ENCODE assay signal across 20 mouse cellular contexts in the genomic region with DNA sequence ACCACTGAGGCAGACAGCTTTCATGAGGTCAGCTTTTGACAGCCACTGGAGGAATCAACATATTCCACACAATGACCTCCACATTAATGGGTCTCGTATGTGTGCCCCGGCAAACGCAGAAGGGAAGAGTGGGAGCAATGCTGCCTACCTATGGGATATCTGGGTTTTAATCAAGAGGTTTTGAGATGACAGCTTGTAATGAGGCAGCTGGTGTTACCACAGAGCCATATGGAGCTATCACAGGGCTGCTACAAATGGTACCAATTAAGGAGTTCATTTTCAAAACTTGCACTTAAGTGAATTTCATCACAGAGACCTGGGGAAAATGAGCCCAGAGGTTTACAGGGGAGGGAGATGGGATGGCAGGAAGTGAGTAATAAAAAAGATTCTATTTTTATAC.
DNase-seq lines count a peak whose midpoint lies in the region; ATAC-seq lines count a peak whose summit lies in the region.
"Had no signal": no experiment of that assay in that cellular context is flagged by ENCODE, and none has a peak within 500 bp of the region (broad histone marks: within the 10 kb centered on the region; RNA-seq: fewer than 3 reads in every experiment).

No protein-coding gene starts in this region.

- peak; percentile 83 for ATAC-seq in forebrain, embryonic 15.5 days (replicated peaks)
- ATAC-seq in forebrain, embryonic 11.5 days (replicated peaks; ENCODE audit: low FRiP score) = no peak
- ATAC-seq in embryonic facial prominence, embryonic 14.5 days (ENCODE audit: low read depth) = peak; percentile 15; the same call in 1 of the 2 replicates
- ATAC-seq in midbrain, embryonic 13.5 days = no peak
- ATAC-seq: midbrain, embryonic 16.5 days had no signal

- H3K36me3 ChIP-seq in forebrain, embryonic 15.5 days = no peaks in the 10 kb centered on the region
- no peaks in the 10 kb centered on the region for H3K36me3 ChIP-seq in forebrain, embryonic 11.5 days (ENCODE audit: control insufficient read depth, insufficient read depth, low read length)
- no peaks in the 10 kb centered on the region for H3K36me3 ChIP-seq in embryonic facial prominence, embryonic 14.5 days (ENCODE audit: control insufficient read depth, insufficient read depth, low read length)
- 0 out of 2 replicates have a peak, but pooled peaks cover 3% of the 10 kb centered on the region for H3K36me3 ChIP-seq in midbrain, embryonic 13.5 days

- no peaks in the 10 kb centered on the region for H3K9me3 ChIP-seq in forebrain, embryonic 15.5 days
- H3K9me3 ChIP-seq in forebrain, embryonic 11.5 days (ENCODE audit: control insufficient read depth, low read length) = no peaks in the 10 kb centered on the region
- no peaks in the 10 kb centered on the region for H3K9me3 ChIP-seq in embryonic facial prominence, embryonic 14.5 days (ENCODE audit: control insufficient read depth, low read length)
- H3K9me3 ChIP-seq in midbrain, embryonic 13.5 days = no peaks in the 10 kb centered on the region
- H3K9me3 ChIP-seq: limb, embryonic 15.5 days; megakaryocyte, embryonic 14.5 days had no signal

- H3K4me1 ChIP-seq in forebrain, embryonic 15.5 days = no peaks in the 10 kb centered on the region
- H3K4me1 ChIP-seq in forebrain, embryonic 11.5 days (replicated peaks; ENCODE audit: control insufficient read depth, insufficient read depth, low read length) = no peaks in the 10 kb centered on the region
- no peaks in the 10 kb centered on the region for H3K4me1 ChIP-seq in embryonic facial prominence, embryonic 14.5 days (ENCODE audit: control insufficient read depth, insufficient read depth, low read length)
- H3K4me1 ChIP-seq in midbrain, embryonic 13.5 days (replicated peaks) = no peaks in the 10 kb centered on the region
- H3K4me1 ChIP-seq: limb, embryonic 15.5 days had no signal

- DNase-seq in forebrain, embryonic 11.5 days (ENCODE audit: low spot score) = no peak
- DNase-seq in 416B (ENCODE audit: low read depth) = peak; percentile 13
- no peak for DNase-seq in embryonic facial prominence, embryonic 14.5 days (ENCODE audit: low spot score)
- peak; percentile 52 to 57 for DNase-seq in layer of hippocampus, adult 8-10 months (ENCODE audit: low spot score in 2 of 2)
- no peak for DNase-seq in adipocyte (ENCODE audit: low spot score)
- no peak for DNase-seq in left cerebral cortex, adult 9 months (ENCODE audit: low spot score in 2 of 2)
- DNase-seq: cerebellum, adult 9-11 months; gastrocnemius, postnatal 25 days; kidney, adult 2 months; kidney, postnatal 36 days; lung, postnatal 14 days; right cerebral cortex, postnatal 14 days; thymus, postnatal 36 days had no signal

- no peak overlapping the region for H3K9ac ChIP-seq in forebrain, embryonic 15.5 days (replicated peaks)
- no peak overlapping the region for H3K9ac ChIP-seq in forebrain, embryonic 11.5 days (ENCODE audit: low read length)
- no peak overlapping the region for H3K9ac ChIP-seq in embryonic facial prominence, embryonic 14.5 days (ENCODE audit: low read depth, low read length)
- no peak overlapping the region for H3K9ac ChIP-seq in midbrain, embryonic 13.5 days (replicated peaks)
- H3K9ac ChIP-seq: limb, embryonic 15.5 days had no signal

- WGBS in forebrain, embryonic 15.5 days = 61% methylated on average over 3 of the region's 3 CpGs
- 83% methylated on average over 3 of the region's 3 CpGs for WGBS in forebrain, embryonic 11.5 days
- 48% methylated on average over 3 of the region's 3 CpGs for WGBS in embryonic facial prominence, embryonic 14.5 days
- 69% methylated on average over 3 of the region's 3 CpGs for WGBS in midbrain, embryonic 13.5 days

- H3K4me3 ChIP-seq in forebrain, embryonic 15.5 days = no peak overlapping the region
- no peak overlapping the region for H3K4me3 ChIP-seq in forebrain, embryonic 11.5 days (ENCODE audit: low read depth, low read length)
- H3K4me3 ChIP-seq in embryonic facial prominence, embryonic 14.5 days (ENCODE audit: low read depth, low read length) = no peak overlapping the region
- no peak overlapping the region for H3K4me3 ChIP-seq in midbrain, embryonic 13.5 days (replicated peaks)
- H3K4me3 ChIP-seq: erythroblast, embryonic 14.5 days; limb, embryonic 15.5 days; megakaryocyte, embryonic 14.5 days had no signal

- no peak overlapping the region for H3K4me2 ChIP-seq in forebrain, embryonic 15.5 days (replicated peaks)
- no peak overlapping the region for H3K4me2 ChIP-seq in forebrain, embryonic 11.5 days (ENCODE audit: low read depth, low read length, severe bottlenecking)
- H3K4me2 ChIP-seq in embryonic facial prominence, embryonic 14.5 days (ENCODE audit: low read depth, low read length) = no peak overlapping the region
- H3K4me2 ChIP-seq in midbrain, embryonic 13.5 days (replicated peaks) = no peak overlapping the region
- H3K4me2 ChIP-seq: limb, embryonic 15.5 days had no signal

- no peak overlapping the region for H3K27ac ChIP-seq in forebrain, embryonic 15.5 days (replicated peaks)
- no peak overlapping the region for H3K27ac ChIP-seq in forebrain, embryonic 11.5 days (ENCODE audit: low read depth, low read length)
- H3K27ac ChIP-seq in embryonic facial prominence, embryonic 14.5 days (replicated peaks; ENCODE audit: low read depth, low read length) = no peak overlapping the region
- no peak overlapping the region for H3K27ac ChIP-seq in midbrain, embryonic 13.5 days
- H3K27ac ChIP-seq: limb, embryonic 15.5 days; stomach, postnatal 0 days had no signal

- no peaks in the 10 kb centered on the region for H3K27me3 ChIP-seq in forebrain, embryonic 15.5 days
- no peaks in the 10 kb centered on the region for H3K27me3 ChIP-seq in forebrain, embryonic 11.5 days (ENCODE audit: control insufficient read depth, insufficient read depth, low read length)
- H3K27me3 ChIP-seq in embryonic facial prominence, embryonic 14.5 days (replicated peaks; ENCODE audit: control insufficient read depth, insufficient read depth, low read length) = no peaks in the 10 kb centered on the region
- no peaks in the 10 kb centered on the region for H3K27me3 ChIP-seq in midbrain, embryonic 13.5 days
- H3K27me3 ChIP-seq: limb, embryonic 15.5 days; megakaryocyte, embryonic 14.5 days had no signal

Comparison
In these comparisons a context has a peak if more than half of its experiments do, and no peak if none do; other contexts are left out.
1. ATAC-seq: peak in forebrain, embryonic 15.5 days (single experiment) and embryonic facial prominence, embryonic 14.5 days (single experiment); none in forebrain, embryonic 11.5 days (single experiment) and midbrain, embryonic 13.5 days (single experiment).
2. DNase-seq: peak in 416B (single experiment) and layer of hippocampus, adult 8-10 months (2 of 2); none in forebrain, embryonic 11.5 days (single experiment), embryonic facial prominence, embryonic 14.5 days (single experiment), adipocyte (single experiment) and left cerebral cortex, adult 9 months (0 of 2).